Mouse (Mus musculus): ENCODE results near the gene Olfr1368.

DNA sequence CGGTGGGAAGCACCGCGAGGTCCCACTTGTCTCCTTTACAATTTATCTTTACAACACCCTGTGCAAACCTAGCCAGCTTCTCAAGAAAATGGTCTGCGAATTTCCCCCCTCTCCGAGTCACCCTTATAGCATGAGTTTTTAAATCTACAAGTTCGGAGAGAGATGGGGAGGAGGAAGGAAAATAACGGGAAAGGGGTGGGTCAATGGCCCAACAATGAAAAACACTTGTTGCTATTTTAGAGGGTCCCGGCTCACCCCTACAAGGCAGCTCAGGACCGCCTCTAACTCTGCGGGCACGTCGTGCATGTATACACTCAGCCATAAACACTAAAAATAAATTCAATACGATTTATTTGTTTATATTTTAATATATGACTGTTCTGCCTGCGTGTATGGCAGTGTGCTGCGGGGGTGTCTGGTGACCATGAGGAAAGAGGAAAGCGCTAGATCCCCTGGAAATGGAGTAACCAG, 14.4 kb upstream of the Olfr1368 start:
- TF ChIP-seq CTCF (IDR thresholded peaks at IDR 0.05; ENCODE audit: extremely low read depth, insufficient read depth, insufficient read length, insufficient replicate concordance) (no peak), POLR2A (IDR thresholded peaks at IDR 0.05; ENCODE audit: low read depth, low read length) (no peak)

All from spleen, adult 2 months (tissue).